Mouse (Mus musculus) CD4-positive helper T cell, adult 2 months (primary cell): ENCODE measurements around the gene Gse1.
"Not testable (repeated sequence)": the region's sequence is repeated elsewhere in the genome, so short reads cannot be mapped to it uniquely, and the experiment has no call there.

Experiments used
- DNase-seq: peaks from one replicate; pipeline ENCODE4 v3.0.0-alpha.2; 2012; ENCODE audit warnings: low read depth, missing footprints, low spot score

Gse1 gene

GRCm38 (mm10) chr8:120322956-120323448 is 94.7 kb downstream of the Gse1 start:
- no peak for DNase-seq

GRCm38 (mm10) chr8:120324555-120324954 is 96.3 kb downstream of the Gse1 start:
- DNase-seq: no peak

- DNase-seq: no peak
Observed at GRCm38 (mm10) chr8:120325172-120325767, 97.0 kb downstream of the Gse1 start.

GRCm38 (mm10) chr8:120327131-120327554 is 98.9 kb downstream of the Gse1 start:
- DNase-seq: no peak

GRCm38 (mm10) chr8:120328361-120329022 is 100.2 kb downstream of the Gse1 start:
- DNase-seq: no peak

GRCm38 (mm10) chr8:120329030-120329748 is 100.9 kb downstream of the Gse1 start:
- DNase-seq: no peak

GRCm38 (mm10) chr8:120331027-120331426 is 102.8 kb downstream of the Gse1 start:
- no peak for DNase-seq

GRCm38 (mm10) chr8:120332379-120333229 is 104.3 kb downstream of the Gse1 start:
- DNase-seq: peak; percentile 83

- DNase-seq: no peak
Observed at GRCm38 (mm10) chr8:120333681-120334080, 105.4 kb downstream of the Gse1 start.

GRCm38 (mm10) chr8:120334261-120334660 is 106.0 kb downstream of the Gse1 start:
- DNase-seq: not testable (repeated sequence)

- DNase-seq: peak; percentile 46
Observed at GRCm38 (mm10) chr8:120334878-120335261, 106.6 kb downstream of the Gse1 start.

GRCm38 (mm10) chr8:120335262-120336086 is 107.2 kb downstream of the Gse1 start:
- DNase-seq: peak; percentile 24

- DNase-seq: no peak
Observed at GRCm38 (mm10) chr8:120336087-120336380, 107.8 kb downstream of the Gse1 start.

GRCm38 (mm10) chr8:120336909-120337555 is 108.8 kb downstream of the Gse1 start:
- DNase-seq: no peak

GRCm38 (mm10) chr8:120337627-120338026 is 109.4 kb downstream of the Gse1 start:
- no peak for DNase-seq

- no peak for DNase-seq
Observed at GRCm38 (mm10) chr8:120338678-120339077, 110.4 kb downstream of the Gse1 start.

GRCm38 (mm10) chr8:120339743-120340142 is 111.5 kb downstream of the Gse1 start:
- no peak for DNase-seq

GRCm38 (mm10) chr8:120341124-120341523 is 112.9 kb downstream of the Gse1 start:
- no peak for DNase-seq

GRCm38 (mm10) chr8:120342847-120343548 is 114.7 kb downstream of the Gse1 start:
- no peak for DNase-seq

GRCm38 (mm10) chr8:120343582-120343981 is 115.3 kb downstream of the Gse1 start:
- no peak for DNase-seq
